Mouse (Mus musculus) heart, postnatal 25 days (tissue): ENCODE results near the gene Slc25a45. TPM values are rescaled to one million over a fixed set of nuclear protein-coding genes. Genes with fewer than 3 reads are reported as not detected.
"Not testable (repeated sequence)": the region's sequence is repeated elsewhere in the genome, so short reads cannot be mapped to it uniquely, and the experiment has no call there.

Source experiments
- DNase-seq: peaks from one replicate; pipeline ENCODE4 v3.0.0; 2022; ENCODE audit warnings: low spot score
- intact Hi-C: fragments of 180-260 bp; cut with DNase I; formaldehyde crosslinking; loops from one replicate; pipeline ENCODE4 v1.15.1; 2025
- total RNA-seq, 2 experiments: library from RNA; stranded (reverse); gene quantifications; 2 replicates each; pipeline ENCODE4 v1.2.3; 2021

The Slc25a45 gene
- total RNA-seq, 2 experiments from 2014 or later = 3.5 to 4.1 TPM

- intact Hi-C loops = no loop called here
- DNase-seq = no peak
Observed at GRCm38 (mm10) chr19:5881155-5881554, 3.5 kb downstream of the Slc25a45 start.

GRCm38 (mm10) chr19:5882079-5882478 is 4.5 kb downstream of the Slc25a45 start:
- DNase-seq, intact Hi-C loops: not testable (repeated sequence)

GRCm38 (mm10) chr19:5883935-5884334 is 6.3 kb downstream of the Slc25a45 start:
- intact Hi-C loops = no loop called here

DNA sequence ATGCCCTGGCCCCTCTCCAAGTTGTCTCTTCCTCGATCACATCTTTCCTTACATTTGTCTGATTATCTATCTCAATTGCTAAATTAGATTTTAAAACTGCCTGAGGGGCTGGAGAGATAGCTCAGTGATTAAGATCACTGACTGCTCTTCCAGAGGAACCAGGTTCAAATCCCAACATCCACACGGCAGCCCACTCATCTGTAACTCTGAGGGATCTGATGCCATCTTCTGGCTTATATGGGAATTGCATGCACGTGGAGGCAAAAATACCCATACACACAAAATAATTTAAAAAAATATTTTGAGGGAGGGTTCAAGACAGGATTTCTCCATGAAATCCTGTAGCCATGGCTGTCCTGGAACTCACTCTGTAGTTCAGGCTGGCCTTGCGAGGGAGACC is 8.2 kb downstream of the Slc25a45 start:
- no peak for DNase-seq
- intact Hi-C loops = no loop called here

More at GRCm38 (mm10) chr19:5883935-5884334, 6.3 kb downstream of the Slc25a45 start:
- no peak for DNase-seq

DNA sequence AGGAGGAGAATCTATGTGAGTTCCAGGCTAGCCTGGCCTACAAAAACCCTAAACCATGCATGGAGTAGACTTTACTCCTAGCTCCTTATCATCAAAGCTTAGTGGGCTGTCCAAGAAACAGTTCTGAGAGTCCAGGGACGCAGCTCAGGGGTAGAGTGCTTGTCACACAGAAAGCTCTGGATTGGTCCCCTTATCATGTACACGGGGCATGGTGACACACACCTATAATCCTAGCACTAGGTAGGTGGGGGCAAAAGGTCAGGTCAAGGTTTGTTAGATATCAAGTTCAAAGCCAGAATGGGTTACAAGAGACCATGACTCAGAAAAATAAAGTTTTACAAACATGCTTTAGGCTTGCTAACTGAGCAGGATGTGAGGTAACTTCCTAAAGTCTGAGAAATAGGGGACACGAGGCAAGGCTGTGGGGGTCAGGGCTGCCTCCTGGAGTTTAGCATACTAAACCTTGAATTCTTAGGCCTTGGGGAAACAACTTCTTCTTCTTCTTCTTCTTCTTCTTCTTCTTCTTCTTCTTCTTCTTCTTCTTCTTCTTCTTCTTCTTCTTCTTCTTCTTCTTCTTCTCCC is 9.7 kb downstream of the Slc25a45 start:
- DNase-seq = no peak
- intact Hi-C loops = no loop called here

- intact Hi-C loops = no loop called here
- no peak for DNase-seq
Observed at GRCm38 (mm10) chr19:5889211-5889610, 11.6 kb downstream of the Slc25a45 start.

DNA sequence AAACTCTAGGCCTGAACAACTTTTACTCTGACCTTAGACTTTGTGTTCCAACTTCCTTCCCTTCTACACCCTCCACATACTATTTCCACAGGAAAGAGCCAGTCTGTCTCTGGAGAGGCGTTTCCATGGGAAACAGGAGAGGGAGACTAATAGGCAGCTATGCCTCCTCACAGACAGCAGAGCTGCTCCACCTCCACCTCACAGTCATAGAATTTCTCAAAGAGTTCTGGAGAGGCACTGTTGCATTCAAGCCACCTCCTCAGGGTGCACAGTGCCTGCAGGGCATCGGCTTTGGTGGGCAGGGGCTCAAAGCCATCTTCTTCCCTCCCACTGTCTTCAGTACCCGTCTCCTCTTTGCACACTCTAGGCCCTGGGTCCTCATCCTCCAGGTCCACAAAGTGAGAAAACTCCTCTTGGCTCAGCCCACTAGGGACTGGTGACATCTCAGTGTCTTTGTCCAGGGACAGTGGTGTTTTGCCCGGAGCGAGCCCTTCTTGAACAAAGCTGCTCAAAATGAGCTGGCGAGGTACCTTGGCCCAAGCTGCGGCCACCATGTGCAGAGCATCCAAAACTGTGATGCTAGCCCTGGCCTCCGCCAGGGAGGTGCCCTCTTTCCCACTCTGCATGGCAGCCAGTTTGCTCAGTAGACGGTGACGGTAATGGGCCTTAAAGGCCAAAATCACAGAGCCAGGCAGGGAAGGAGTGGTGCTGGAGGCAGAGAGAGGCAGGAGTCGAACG is 14.1 kb downstream of the Slc25a45 start:
- intact Hi-C loops = no loop called here
- DNase-seq = no peak

- DNase-seq = no peak
- intact Hi-C loops = no loop called here
Observed at GRCm38 (mm10) chr19:5892262-5892661, 14.7 kb downstream of the Slc25a45 start.

GRCm38 (mm10) chr19:5892735-5893134 is 15.1 kb downstream of the Slc25a45 start:
- DNase-seq = no peak
- intact Hi-C loops = no loop called here

DNA sequence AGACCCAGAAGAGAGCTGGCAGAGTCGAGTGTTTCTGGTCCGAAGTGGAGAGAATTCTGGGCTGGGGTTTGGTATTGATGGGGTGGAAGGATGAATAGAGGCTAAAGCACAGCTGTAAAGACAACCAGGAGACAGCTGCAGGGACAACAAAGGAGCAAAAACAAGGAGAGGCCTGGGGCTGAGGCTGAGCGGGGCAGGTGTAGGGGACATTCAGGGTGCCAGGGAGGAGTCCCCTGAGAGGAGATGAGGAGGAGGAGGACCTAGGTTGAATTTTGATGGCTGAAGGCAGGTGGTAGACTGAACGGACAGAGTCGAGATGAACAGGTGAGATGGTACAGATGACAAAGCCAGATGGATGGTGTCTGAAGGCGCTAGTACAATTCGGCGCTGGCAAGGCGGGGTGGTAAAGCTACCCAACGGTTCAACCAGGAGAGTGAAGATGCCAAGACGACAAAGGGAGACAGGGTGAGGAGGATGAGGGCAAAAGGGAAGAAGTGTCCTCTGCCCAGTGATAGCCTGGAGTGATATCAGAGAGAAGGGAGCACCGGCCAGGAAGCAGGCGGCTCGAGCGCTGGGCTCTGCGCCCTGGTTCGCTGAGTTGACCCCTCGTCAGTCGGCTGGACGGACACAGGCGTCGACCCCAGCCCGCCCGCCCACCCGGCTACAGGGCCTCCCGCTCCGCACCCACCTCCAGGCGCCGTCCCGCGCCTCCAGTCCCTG is 15.8 kb downstream of the Slc25a45 start:
- intact Hi-C loops = no loop called here
- no peak for DNase-seq

- DNase-seq = peak; percentile 90
- intact Hi-C loops = no loop called here
Observed at GRCm38 (mm10) chr19:5894002-5894678, 16.5 kb downstream of the Slc25a45 start, which contains the start of gene Tigd3. Gene Tigd3 (minus strand): TSS chr19:5894149.

- intact Hi-C loops = no loop called here
- no peak for DNase-seq
Observed at GRCm38 (mm10) chr19:5907275-5907674, 29.7 kb downstream of the Slc25a45 start.

DNA sequence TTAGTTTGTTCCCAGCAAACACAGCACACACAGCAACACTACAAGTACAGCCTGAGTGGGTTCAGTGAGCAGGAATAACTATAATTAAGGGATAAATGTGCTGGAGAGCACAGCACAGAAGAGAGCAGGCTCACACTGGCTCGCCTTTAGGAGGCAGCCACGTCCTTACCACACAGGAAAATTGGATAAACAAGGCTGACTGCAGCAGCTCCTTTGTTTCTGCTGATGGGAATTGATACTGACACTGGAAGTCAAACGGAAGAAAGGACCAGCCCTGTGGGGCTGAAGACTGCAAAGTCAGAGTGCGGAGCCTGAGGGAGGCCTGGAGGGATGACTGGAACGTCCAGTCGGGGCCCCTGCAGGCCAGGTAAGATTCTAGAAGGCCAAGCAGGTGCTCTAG is 32.6 kb downstream of the Slc25a45 start:
- intact Hi-C loops = no loop called here
- DNase-seq = no peak

GRCm38 (mm10) chr19:5911430-5912102 is 34.0 kb downstream of the Slc25a45 start:
- intact Hi-C loops = no loop called here
- no peak for DNase-seq

DNA sequence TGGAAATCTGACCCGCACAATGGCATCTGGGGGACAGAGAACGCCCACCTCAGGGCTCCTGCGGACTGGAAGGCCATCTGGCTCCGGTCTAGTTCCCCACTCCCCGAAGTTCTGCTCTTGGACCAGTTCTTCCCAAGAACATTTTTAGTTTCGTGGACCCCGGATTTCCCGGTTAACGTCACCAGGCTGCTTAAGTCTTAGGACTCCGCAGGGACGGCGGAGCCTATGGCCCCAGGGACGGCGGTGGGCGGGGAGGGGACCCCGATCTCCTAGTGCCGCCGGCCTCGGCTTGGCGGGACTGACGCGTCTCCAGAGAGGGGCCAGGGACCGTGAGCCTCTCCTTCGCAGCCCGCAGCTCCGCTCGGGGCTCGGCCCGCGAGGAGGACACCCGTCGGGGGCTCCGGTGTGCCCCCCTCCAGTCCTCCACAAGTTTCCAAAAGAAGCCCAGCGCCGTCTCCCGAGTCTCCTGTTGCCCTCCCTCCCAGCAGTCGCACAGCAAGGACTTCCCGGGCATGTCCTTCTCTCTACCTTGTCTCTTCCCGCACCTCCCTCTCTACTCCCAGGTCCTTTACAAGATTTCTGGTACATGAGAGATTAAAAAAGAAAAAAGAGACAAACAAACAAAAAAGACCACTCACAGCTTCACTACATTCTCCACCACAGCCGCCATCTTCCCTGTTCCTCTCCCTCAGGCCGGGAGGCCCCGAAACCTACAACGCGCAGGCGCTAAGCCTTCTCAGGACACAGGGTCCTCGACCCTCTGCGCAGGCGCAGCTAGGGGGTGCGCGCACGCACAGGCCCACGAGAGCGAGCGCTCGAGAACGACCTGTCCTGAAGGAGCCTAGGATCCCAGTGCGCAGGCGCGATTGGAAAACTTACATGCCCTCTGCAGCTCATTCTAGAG is 34.7 kb downstream of the Slc25a45 start:
- intact Hi-C loops = no loop called here

GRCm38 (mm10) chr19:5913007-5913719 is 35.6 kb downstream of the Slc25a45 start, which contains the start of gene Dpf2:
Gene Dpf2 (minus strand): TSS chr19:5913010.
- intact Hi-C loops = no loop called here
- no peak for DNase-seq

More for the DNA sequence above, 34.7 kb downstream of the Slc25a45 start:
- DNase-seq = peak; percentile 99

GRCm38 (mm10) chr19:5921715-5922114 is 44.1 kb downstream of the Slc25a45 start:
- DNase-seq = peak; percentile 35
- intact Hi-C loops = loop anchor here (5.0 kb wide), 2 partner anchors 96 to 121 kb away; partner anchors contain the start of gene Capn1
